Mouse (Mus musculus): ENCODE measurements around the gene Srrm1.
"Not testable (repeated sequence)": the region's sequence is repeated elsewhere in the genome, so short reads cannot be mapped to it uniquely, and the experiment has no call there.

The Srrm1 gene

DNA sequence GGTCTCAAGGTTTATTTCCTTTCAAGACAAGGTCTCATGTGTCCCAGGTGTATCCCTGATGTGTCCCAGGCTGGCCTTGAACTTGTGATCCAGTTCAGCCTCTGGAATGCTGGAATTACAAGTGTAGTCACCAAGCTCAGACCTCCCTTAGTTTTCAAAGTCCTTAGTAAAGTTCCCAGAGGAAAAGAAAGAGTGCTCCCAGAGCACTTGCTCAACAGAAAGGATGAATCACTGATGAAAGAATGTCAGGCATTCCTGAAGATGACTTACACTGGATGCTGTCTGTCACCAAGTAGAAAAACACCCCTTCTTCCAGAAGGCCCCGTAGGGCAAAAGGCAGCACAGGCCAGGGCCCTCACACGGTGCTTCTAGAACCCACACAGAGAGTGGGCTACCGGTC, 52.0 kb downstream of the Srrm1 start:
- no peak for DNase-seq (ENCODE audit: low read depth, low spot score)

DNA sequence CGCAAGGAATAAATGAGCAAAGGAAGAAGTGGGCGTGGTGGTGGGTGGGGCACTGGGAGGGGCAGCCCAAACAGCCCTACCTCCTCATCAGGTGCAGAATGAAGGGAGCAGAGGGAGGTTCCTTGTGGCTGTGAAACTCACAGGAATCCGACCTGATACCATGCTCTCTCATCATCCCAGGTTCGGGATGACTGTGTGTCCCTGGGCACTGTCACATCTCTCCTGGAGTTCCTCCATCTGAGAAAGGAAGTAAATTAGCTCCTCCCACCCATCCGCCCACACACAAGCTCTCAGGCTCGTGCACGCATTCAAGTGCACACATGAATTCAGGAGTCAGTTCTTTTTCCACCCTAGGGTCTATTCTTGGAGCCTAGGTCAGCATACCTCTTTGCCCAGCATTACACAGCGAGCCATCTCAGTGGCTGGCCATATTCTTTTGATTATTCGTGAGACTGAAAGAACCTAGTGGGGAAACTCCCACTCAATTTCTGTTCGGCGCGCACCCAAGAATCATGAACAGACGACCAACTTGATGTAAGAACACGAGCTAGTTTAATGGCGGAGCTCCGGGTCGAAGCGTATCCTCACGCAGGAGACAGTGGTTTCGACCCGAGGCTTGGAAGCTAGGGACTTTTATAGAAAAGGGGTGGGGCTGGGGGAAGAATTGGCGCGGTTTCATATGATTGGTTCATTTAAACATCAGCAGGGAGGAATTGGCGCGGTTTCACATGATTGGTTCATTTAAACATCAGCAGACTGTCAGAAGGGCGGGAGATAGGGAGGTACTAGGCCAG, 52.7 kb downstream of the Srrm1 start:
- DNase-seq (ENCODE audit: low read depth, low spot score) = no peak

DNA sequence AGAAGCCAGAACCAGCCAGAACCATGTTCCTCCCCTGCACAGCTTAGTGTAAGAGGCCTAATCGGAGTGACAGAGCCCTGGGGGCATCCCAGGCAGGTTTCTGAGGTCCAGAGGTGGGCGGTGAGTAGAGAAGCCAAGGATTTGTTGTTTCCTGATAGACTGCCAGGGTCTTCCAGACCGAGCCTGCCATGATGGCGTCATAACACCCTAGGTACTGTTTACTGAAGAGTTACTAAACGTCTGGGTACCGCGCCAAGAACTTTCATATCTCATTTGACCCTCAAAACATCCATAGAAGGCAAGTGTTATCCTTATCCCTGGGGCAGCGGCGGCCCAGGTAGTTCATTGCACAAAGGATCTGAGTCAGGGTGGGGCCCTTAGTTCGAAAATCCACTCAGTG, 54.4 kb downstream of the Srrm1 start:
- no peak for DNase-seq (ENCODE audit: low read depth, low spot score)

DNA sequence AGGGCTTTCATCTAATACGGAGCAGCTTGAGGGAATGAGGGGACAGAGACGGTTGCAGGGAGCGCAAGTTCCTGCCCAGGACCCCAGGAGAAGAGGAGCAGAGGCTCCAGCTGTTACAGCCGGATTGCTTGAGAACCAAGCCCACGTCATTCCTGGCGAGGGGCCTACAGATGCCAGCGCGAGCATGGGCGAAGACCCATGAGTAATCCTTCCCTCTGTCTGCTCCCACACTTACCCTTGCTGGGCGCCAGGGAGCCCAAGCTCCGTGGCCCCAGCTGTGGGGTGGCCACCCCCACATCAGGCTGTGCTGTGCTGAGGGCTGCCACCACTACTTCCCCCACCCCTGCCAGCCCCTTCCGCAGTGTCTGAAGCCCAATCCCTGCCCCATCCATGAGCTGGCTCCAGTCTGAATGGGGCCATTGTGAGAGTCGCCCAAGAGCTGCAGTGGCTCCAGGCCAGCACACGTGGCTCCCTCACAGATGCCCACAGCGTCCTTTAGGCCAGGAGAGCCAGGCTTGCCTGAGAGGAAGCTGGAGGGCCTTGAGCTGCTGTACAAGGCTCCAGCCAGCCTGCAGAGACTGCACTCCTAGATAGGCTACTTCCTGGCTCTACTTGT, 55.1 kb downstream of the Srrm1 start:
- no peak for DNase-seq (ENCODE audit: low read depth, low spot score)

DNA sequence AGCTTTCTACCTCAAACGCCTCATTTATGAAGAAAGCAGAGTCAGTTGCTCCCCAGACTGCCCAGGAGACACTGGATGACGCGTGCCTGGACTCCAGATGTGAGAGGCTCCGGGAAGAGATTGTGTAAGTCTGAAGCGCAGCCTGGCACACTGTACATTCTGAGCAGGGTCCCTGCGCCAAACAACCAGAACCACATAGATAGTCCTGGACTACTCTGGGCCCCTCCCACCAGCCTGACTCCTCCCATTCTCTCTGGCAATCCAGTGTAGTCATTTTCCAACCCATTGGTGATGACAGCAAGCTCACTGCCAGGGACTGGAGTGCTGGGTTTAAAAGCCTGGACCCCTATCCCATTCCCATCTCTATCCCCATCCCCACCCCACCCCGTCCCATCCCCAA, 56.0 kb downstream of the Srrm1 start:
- DNase-seq (ENCODE audit: low read depth, low spot score) = no peak

DNA sequence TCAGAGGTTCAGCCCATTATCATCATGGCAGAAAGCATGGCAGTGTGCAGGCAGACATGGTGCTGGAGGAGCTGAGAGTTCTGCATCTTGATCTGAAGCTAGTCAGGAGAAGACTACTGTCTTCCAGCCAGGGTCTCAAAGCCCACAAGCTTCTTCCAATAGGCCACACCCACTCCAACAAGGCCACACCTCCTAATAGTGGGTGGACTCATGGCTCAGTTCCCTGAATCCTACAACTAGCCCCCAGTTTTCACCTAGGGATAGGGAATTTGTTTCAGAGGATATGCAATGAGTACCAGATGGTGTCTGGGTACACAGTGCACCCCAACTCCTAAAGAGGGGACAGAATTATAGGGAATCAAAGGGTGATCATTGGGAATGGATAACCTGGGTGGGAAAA, 56.6 kb downstream of the Srrm1 start:
- DNase-seq (ENCODE audit: low read depth, low spot score) = no peak

DNA sequence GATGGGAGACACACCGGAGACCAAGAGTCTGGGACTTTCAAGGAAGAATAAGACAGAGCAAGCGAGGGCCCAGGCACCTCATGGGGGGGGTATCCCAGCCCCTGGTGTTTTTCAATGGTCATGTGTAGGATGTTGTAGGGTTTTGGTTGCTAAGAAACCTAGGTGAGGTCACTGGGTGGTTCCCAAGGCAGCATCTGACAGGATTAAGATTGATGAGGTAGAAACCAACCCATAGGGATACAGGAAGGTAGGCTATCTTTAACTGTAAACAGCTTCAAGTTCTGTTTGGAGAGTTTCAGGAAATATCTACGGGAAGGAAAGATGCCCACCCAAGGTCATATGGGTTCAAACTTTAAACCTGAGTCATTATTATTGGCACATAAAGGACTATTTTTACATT, 59.3 kb downstream of the Srrm1 start:
- no peak for DNase-seq (ENCODE audit: low read depth, low spot score)

DNA sequence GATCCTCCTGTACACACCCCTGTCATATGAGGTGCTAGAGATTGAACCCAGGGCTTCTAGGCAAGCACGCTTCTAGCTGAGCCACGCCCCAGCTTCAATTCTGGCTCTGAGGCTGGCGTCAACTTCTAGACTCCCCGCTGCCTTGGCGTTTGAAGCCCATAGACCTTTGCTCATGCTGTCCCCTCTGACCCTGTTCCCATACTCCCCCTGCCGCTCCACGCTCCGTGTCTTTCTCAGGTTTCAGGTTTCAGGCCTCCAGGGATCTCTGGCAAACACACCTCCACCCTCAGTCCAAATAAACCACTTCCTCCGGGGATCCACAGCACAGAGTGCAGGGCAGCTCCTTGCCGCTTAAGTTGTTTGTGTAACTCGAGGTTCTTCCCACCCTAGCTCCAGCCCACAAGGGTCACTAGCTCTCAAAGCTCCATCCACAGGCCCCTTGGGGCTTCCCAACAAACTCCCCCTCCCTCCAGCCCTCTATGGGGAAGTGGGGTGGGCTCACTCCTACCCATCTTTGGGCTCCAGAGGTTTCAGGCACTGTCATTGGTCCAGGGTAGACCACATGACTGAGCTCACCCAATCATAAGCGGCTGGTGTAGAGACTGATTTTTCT, 60.5 kb downstream of the Srrm1 start:
- no peak for DNase-seq (ENCODE audit: low read depth, low spot score)

DNA sequence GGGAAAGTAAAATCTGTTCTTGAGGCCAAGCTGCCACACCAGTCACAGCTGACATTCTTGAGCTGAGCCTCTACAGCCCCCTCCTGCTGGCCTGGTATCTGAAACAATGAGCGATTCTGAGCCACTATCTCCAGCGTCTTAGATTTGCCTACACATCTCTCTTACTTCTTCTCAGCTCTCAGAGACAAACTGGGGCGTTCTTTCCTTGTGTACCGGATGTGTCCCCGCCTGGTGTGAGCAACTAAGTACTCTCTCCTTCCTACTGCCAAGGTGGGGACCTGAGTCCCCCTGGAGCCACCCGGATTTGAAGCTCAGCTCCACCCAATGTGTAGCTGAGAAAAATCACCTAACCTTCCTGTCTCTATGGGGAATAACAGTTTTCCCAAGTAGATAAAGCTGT, 61.3 kb downstream of the Srrm1 start:
- no peak for DNase-seq (ENCODE audit: low read depth, low spot score)

DNA sequence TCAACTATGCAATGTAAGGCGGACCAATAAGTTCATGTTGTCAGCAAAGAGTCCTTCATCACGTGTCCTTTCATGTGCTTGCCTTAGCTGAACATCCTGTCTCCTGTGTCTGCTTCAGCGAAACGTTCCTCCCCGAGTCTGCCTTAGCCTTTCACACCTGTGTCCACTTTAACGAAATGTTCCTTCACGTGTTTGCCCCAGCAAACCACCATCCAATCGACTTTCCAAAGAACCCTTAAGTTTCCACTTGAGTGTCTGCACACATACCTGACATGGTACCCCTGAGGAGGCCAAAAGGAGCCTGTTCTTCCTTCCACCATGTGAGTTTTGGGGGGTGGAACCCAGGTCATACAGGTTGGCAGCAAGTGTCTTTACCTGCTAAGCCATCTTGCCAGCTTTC, 61.9 kb downstream of the Srrm1 start:
- no peak for DNase-seq (ENCODE audit: low read depth, low spot score)

DNA sequence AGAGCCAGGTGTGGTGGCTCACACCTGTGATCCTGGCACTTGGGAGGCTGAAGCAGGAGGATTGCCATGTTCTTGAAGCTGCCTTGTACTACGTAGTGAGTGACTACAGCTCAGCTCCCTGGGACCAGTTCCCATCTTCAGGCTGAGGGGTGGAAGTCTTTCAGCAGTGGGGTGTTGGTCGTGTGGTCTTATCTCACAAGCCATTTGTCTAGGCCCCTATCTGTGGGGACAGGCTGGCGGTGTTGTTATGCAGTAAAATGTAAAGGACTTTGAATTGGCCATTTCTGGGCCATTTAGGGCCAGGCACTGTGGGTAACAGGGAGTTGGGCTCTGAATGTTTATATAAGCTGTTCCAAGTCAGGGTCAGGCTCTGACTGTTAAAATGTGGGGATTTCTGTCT, 65.1 kb downstream of the Srrm1 start:
- DNase-seq (ENCODE audit: low read depth, low spot score) = no peak

DNA sequence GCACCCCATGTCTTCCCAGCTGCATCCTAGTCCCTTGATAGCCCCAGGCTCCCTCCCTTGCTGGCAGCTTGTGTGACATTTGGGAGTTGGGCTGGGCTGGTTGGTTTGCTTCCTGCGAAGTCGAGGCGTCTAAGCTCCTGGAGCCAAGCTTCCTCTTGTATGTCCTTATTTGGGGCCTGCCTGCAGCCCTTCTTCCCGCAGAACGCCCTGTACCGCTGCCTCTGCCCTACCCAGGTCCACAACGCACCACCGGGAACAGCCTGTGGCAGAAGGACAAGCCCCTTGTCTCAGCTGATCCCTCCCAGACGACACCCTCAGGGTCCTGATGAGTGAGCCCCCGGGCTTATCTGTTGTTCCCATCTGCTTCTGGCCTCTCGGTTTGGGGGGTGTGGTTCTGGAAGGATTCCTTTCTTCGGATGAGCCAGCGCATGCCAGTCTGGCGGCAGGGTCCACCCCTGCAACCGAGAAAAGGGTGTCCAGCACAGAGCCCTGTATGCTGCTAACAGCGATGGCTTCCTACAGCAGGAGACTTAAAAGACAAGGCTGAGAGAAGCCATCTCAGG, 66.2 kb downstream of the Srrm1 start:
- DNase-seq (ENCODE audit: low read depth, low spot score) = no peak

DNA sequence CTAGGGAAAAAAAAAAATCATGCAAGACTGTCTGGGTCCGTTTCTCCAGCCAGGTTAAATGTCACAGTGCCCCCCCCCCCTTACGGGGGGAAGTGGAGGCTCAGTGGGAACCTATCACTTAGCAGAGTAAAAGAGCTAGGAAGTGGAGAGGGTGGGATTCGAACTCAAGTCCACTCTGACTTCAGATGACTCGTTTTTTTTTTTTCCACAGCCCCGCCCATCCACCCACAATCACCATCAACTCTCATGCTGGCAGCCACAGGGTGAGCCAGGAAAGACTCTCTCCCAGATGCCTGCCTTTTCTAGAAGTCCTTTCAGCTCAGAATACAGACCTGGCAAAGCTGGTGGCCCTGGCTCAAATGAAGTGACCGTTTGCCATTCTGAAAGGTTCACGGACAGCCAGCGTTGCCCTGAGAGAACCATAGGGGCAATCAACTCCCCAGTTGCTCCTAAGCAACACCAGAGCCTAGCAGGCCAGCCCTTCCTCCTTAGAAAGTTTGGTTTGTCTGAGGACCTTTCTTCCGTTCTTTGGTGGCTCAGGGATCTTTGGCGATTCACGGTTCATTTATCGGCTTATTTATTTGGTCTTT, 67.0 kb downstream of the Srrm1 start:
- DNase-seq (ENCODE audit: low read depth, low spot score) = no peak

DNA sequence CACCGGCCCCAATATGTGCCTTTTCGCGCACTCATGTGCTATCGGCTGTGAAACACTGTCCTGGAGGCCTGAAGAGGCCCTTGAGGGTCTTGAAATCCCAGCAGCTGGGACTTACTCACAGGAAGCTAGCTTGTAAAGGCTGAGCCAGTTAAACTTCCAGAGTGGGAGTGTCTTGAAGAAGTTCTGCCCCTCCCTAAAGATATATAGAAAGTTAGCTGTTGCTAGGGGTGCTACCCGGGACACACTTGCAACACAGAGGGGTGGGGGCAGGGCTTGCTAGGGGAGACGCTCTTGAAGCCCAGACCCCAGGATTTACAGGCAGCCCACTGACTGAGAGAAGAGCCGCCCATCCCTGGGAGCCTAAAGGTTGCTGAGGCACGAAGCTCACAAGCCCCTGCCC, 67.7 kb downstream of the Srrm1 start:
- DNase-seq (ENCODE audit: low read depth, low spot score) = no peak

DNA sequence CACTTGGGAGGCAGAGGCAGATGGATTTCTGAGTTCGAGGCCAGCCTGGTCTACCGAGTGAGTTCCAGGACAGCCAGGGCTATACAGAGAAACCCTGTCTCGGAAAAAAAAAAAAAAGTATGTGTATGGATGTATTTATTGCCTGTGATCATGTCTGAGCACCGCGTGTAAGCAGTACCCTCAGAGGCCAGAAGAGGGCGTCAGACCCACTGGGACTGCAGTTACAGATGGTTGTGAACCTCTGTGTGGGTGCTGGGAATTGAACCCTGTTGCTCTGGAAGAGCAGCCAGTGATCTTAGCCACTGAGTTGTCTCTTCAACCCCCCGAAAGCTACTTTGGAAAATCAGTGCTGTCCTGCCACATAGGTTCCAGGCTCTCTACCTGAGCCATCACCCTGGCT, 69.2 kb downstream of the Srrm1 start:
- no peak for DNase-seq (ENCODE audit: low read depth, low spot score)

DNA sequence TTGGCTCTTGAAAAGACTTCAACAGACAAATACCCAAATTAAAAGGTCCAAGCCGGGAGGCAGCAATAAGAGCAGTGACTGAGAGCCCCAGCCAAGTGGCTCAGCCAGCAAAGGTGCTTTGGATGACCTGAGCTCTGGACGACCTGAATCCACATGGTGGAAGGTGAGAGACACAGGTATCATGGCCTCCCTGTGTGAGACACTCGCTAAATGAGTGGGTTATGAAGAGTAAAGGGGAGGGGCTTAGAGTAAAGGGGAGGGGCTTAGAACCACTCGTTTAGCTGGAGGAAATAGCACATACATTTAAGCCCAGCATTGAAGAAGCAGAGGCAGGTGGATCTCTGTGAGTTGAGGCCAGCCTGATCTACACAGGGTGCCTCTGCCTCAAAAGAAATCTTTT, 69.7 kb downstream of the Srrm1 start:
- no peak for DNase-seq (ENCODE audit: low read depth, low spot score)

DNA sequence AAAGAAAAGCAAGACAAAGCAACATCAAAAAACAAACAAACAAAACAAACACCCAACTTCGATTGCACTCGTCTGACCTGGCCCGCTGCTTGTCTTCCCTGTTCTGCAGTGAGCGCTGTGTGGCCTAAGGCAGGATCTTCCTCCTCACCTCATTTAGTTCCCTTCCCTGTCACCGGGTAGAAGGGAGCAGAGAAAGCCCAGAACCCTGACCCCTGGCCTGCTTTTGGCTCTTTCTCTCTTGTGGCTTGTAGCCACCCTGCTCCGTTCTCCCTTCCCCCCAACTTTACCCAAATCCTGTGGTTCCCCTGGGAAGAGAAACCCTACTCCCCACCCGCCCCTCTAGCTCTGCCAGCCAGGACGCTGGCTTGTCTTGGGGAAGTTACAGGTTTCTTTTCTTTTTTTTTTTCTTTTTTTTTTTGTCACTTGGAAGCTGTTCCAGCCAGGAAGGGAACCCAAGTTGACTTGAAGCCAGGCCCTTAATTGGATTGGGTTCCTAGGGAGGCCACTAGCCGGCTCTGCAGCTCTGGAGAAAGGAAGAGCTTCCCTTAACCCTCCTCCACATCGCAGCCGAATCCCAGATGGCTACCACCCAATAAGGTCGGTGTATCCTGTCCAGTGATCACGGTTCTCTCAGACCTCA, 70.3 kb downstream of the Srrm1 start:
- DNase-seq (ENCODE audit: low read depth, low spot score) = no peak

DNA sequence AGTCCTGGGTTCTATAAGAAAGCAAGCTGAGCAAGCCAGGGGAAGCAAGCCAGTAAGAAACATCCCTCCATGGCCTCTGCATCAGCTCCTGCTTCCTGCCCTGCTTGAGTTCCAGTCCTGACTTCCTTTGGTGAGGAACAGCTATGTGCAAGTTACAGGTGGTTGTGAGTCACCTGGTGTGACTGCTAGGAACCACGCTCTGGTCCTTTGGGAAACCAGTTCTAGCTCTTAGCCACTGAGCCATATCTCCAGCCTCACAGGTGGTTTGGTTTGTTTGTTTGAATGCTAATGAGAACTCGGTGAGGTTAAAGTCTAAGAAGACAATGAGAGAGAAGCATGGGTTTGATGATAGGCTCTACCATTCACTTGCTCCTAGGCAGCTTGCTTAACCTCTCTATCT, 73.1 kb downstream of the Srrm1 start:
- DNase-seq (ENCODE audit: low read depth, low spot score) = not testable (repeated sequence)

DNA sequence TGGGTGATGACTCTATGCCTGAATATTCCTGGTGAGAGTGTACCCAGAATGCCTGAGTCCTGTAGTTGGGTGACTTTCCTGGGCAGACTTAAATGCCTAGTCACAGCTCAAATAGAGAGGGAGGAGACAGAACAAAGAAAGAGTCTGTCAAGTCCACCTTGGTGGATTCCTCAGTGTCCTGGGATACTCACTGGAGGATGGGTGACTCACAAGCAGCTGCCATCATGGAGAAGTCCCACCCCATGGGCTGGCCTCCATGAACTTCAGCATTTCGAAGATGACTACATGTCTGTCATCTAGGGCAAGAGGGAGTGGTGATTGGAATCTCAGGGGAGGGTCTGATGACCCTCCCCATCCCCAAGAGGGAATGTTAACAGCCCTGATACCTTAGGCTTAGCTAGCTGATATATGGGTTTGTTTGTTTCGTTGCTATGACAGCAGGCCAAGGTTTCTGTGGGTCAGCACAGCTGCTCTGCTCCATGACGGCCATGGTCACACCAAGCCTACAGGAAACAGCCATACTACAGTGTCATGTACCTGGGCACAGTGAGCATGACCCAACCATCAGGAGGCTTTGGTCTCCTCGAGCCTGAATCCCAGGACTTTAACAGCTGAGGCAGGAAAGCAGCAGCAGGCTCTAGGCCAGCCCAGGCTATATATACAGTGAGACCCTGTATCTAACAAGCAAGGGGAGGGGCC, 76.3 kb downstream of the Srrm1 start:
- DNase-seq (ENCODE audit: low read depth, low spot score) = no peak

DNA sequence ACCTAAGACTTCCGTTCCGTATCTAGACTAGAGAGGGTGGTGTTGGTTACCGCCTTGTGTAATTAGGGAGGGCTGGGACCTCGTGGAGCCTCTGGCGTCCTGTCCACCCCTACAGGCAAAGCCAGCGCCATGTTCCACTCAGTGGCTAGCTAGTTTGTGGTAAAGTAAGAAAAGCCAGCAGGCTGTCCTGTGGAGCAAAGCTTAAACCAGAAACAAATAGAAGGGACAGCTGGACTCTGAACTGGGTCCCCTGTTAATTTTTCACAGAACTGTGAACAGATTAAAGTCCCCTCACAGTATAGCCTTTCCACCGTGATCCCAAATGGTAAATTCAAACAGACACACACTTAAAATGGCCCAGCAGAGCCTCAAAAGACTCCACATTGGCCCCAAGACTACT, 78.4 kb downstream of the Srrm1 start:
- no peak for DNase-seq (ENCODE audit: low read depth, low spot score)

DNA sequence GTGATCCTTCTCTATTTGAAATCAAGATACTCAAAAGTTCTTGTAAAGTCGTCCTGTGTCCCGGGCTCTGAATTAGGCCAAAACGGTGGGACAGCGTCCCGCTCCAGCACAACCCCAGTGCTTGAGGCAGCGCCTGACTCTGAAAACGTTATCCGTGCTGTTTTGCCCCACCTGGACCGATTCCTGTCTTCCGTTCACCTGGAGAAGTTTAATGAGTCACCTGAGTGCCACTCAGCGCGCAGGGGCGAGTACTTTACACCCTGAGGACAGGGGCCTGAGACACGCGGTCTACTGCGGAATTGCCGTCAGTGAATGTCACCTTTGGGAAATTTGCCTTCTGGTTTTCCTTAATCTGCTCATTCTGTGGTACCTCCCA, 79.8 kb downstream of the Srrm1 start:
- no peak for DNase-seq (ENCODE audit: low read depth, low spot score)
